27 mouse cellular contexts compared by ENCODE assay signal in the genomic region with DNA sequence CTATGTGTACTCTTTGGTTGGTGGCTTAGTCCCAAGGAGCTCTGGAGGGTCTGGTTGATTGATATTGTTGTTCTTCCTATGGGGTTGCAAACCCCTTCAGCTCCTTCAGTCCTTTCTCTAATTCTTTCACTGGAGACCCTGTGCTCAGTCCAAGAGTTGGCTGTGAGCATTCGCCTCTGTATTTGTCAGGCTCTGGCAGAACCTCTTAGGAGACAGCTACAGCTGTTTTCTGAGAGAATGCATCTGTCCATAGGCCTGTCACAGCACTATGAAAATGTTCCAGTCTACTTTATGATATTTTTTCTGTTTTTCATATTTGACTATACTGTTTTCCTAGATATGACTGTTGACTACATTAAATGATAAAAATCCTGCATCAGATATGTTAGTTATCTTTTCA. TPM values are rescaled to one million over a fixed set of nuclear protein-coding genes. Genes with fewer than 3 reads are reported as not detected.
DNase-seq lines count a peak whose midpoint lies in the region; ATAC-seq lines count a peak whose summit lies in the region.
"Had no signal": no experiment of that assay in that cellular context is flagged by ENCODE, and none has a peak within 500 bp of the region (broad histone marks: within the 10 kb centered on the region; RNA-seq: fewer than 3 reads in every experiment).

No protein-coding gene starts in this region.

- no peak overlapping the region for H3K27ac ChIP-seq in lung, embryonic 16.5 days (ENCODE audit: low read length)
- H3K27ac ChIP-seq: forebrain, embryonic 10.5 days; forebrain, embryonic 13.5 days; heart, embryonic 13.5 days; hindbrain, embryonic 12.5 days; hindbrain, embryonic 15.5 days had no signal

- no peak overlapping the region for H3K9ac ChIP-seq in lung, embryonic 16.5 days (ENCODE audit: low read length)
- H3K9ac ChIP-seq: forebrain, embryonic 13.5 days; heart, embryonic 13.5 days; hindbrain, embryonic 12.5 days; hindbrain, embryonic 15.5 days had no signal

- no peaks in the 10 kb centered on the region for H3K27me3 ChIP-seq in lung, embryonic 16.5 days (ENCODE audit: control insufficient read depth, insufficient read depth, low read depth, low read length)
- H3K27me3 ChIP-seq: CH12.LX; forebrain, embryonic 13.5 days; heart, embryonic 13.5 days; hindbrain, embryonic 12.5 days; hindbrain, embryonic 15.5 days; Patski had no signal

- no peaks in the 10 kb centered on the region; the same call in 1 of the 2 replicates for H3K9me3 ChIP-seq in lung, embryonic 16.5 days (ENCODE audit: control insufficient read depth, low read length)
- H3K9me3 ChIP-seq: forebrain, embryonic 10.5 days; forebrain, embryonic 13.5 days; G1E; heart, embryonic 13.5 days; hindbrain, embryonic 12.5 days; hindbrain, embryonic 15.5 days had no signal

- WGBS in lung, embryonic 16.5 days = 39% methylated on average over 1 of the region's 1 CpGs

- DNase-seq in heart, postnatal 10 days = peak; percentile 36 to 47
- no peak for DNase-seq in heart, adult 9 months (ENCODE audit: low spot score in 2 of 2)
- peak; percentile 18 to 27 for DNase-seq in kidney, postnatal 4 days
- DNase-seq in kidney, adult 9 months = no peak
- no peak for DNase-seq in lung, adult 18-20 months
- DNase-seq in lung, postnatal 14 days = peak; percentile 22
- DNase-seq: adrenal gland, postnatal 10 days; adrenal gland, postnatal 36 days; B cell, adult 2 months; cerebellum, adult 18-20 months; cerebellum, adult 9-10 months; cerebellum, postnatal 14 days; gastrocnemius, postnatal 10 days; gastrocnemius, postnatal 36 days had no signal

- H3K36me3 ChIP-seq in lung, embryonic 16.5 days (ENCODE audit: control insufficient read depth, insufficient read depth, low read length) = peaks cover 23% of the 10 kb centered on the region
- H3K36me3 ChIP-seq: forebrain, embryonic 10.5 days; G1E; hindbrain, embryonic 12.5 days; hindbrain, embryonic 15.5 days had no signal

- H3K4me1 ChIP-seq in lung, embryonic 16.5 days (replicated peaks; ENCODE audit: control insufficient read depth, insufficient read depth, low read length) = peaks cover 3% of the 10 kb centered on the region
- H3K4me1 ChIP-seq: forebrain, embryonic 10.5 days; forebrain, embryonic 13.5 days; heart, embryonic 13.5 days; hindbrain, embryonic 12.5 days; hindbrain, embryonic 15.5 days had no signal

- H3K4me2 ChIP-seq in lung, embryonic 16.5 days (ENCODE audit: low read depth, low read length) = no peak overlapping the region
- H3K4me2 ChIP-seq: forebrain, embryonic 13.5 days; heart, embryonic 13.5 days; hindbrain, embryonic 12.5 days; hindbrain, embryonic 15.5 days had no signal

- intact Hi-C loops in heart, postnatal 10 days (cut with DNase I) = no loop called here

- ATAC-seq in lung, embryonic 16.5 days (ENCODE audit: low read depth) = peak; percentile 92
- ATAC-seq: forebrain, embryonic 13.5 days; forebrain, embryonic 16.5 days; Patski had no signal

- no peak overlapping the region for H3K4me3 ChIP-seq in lung, embryonic 16.5 days (ENCODE audit: low read length)
- H3K4me3 ChIP-seq: forebrain, embryonic 10.5 days; forebrain, embryonic 13.5 days; heart, embryonic 13.5 days; hindbrain, embryonic 12.5 days; hindbrain, embryonic 15.5 days had no signal

RNA-seq across cellular contexts. Expression of a gene that starts 9.3 kb away (rescaled TPM):
- total RNA-seq in heart, postnatal 10 days (2021) = 10 to 100 TPM in 1 of 2 experiments, 1 to 10 TPM in 1; 6.9 to 10.1 TPM
- 39.7 and 42.2 TPM in 2 replicates for polyA plus RNA-seq in lung, embryonic 16.5 days (2015; fragmentation: Nextera tagmentation; extraction: Ambion mirVana)

RNA-seq across cellular contexts. Expression of a gene that starts 14.8 kb away (rescaled TPM):
- total RNA-seq in heart, postnatal 10 days (2021) = under 1 TPM; 0.10 to 0.43 TPM
- polyA plus RNA-seq in lung, embryonic 16.5 days (2015; fragmentation: Nextera tagmentation; extraction: Ambion mirVana) = 0.20 and 0.21 TPM in 2 replicates
- total RNA-seq: adrenal gland, postnatal 10 days; gastrocnemius, adult 18-20 months; gastrocnemius, postnatal 10 days; gastrocnemius, postnatal 36 days; granulocyte monocyte progenitor cell, adult 5-6 weeks; hematopoietic stem cell, adult 5-6 weeks had no signal
- polyA plus RNA-seq: forebrain, embryonic 10.5 days; G1E had no signal

RNA-seq across cellular contexts. Expression of a gene that starts 47.4 kb away (rescaled TPM):
- total RNA-seq in heart, postnatal 10 days (2021) = 10 to 100 TPM; 23.9 to 33.8 TPM
- polyA plus RNA-seq in lung, embryonic 16.5 days (2015; fragmentation: Nextera tagmentation; extraction: Ambion mirVana) = 42.3 and 48.9 TPM in 2 replicates
- polyA plus RNA-seq: G1E had no signal

Comparison
In these comparisons a context has a peak if more than half of its experiments do, and no peak if none do; other contexts are left out.
1. DNase-seq: peak in heart, postnatal 10 days (2 of 2), kidney, postnatal 4 days (2 of 2) and lung, postnatal 14 days (single experiment); none in heart, adult 9 months (0 of 2), kidney, adult 9 months (single experiment) and lung, adult 18-20 months (0 of 2).